Mouse (Mus musculus): ENCODE measurements at regions not wholly inside any gene's neighbourhood (a gene's known extent, or its start where the extent isn't known, plus 50 kb on each side); places are given as distances from the start of the nearest gene placed in this dataset.

GRCm38 (mm10) chr10:122619406-122620116 lies 59.0 kb upstream of the Ppm1h start:
- Histone ChIP-seq H3K4me1 (ENCODE audit: control insufficient read depth, insufficient read depth, low read length) (no peaks in the 10 kb centered on the region), H3K27ac (ENCODE audit: control insufficient read depth, insufficient read depth, low read depth, low read length, poor library complexity) (no peak overlapping the region), H3K4me3 (replicated peaks; ENCODE audit: control insufficient read depth, low read depth, low read length) (no peak overlapping the region)
- WGBS, result 88% methylated on average over 16 of the region's 16 CpGs
- TF ChIP-seq POLR2A (IDR thresholded peaks at IDR 0.05; ENCODE audit: borderline replicate concordance, control insufficient read depth, low read depth, low read length) (no peak), CTCF (IDR thresholded peaks at IDR 0.05; ENCODE audit: control insufficient read depth, insufficient read depth, low read length) (no peak)

Measured in bone marrow, adult 2 months (tissue).